Mouse (Mus musculus) intestine, postnatal 0 days (tissue): ENCODE data around the gene Cdkn2aip. TPM values are rescaled to one million over a fixed set of nuclear protein-coding genes. Genes with fewer than 3 reads are reported as not detected.

Experiments used
- ATAC-seq: fragments of 200-750 bp; cut with Nextera tagmentation; 2 replicates; pipeline ENCODE4 v1.8.0; 2017; ENCODE audit warnings: mild to moderate bottlenecking, moderate TSS enrichment, moderate library complexity
- H3K27ac ChIP-seq: fragments of 300-500 bp; sonication (generic); 2 replicates; pipeline ENCODE4 v1.5.1; 2014; ENCODE audit warnings: mild to moderate bottlenecking, low read depth, low read length, moderate library complexity
- H3K27me3 ChIP-seq: fragments of 300-500 bp; sonication (generic); replicated peaks from 2 replicates; pipeline ENCODE4 v1.6.1; 2014; ENCODE audit warnings: low read length, mixed read lengths; ENCODE audit not compliant: control insufficient read depth, insufficient read depth
- H3K36me3 ChIP-seq: fragments of 300-500 bp; sonication (generic); 2 replicates; pipeline ENCODE4 v1.6.1; 2014; ENCODE audit warnings: mild to moderate bottlenecking, moderate library complexity; ENCODE audit not compliant: control insufficient read depth, insufficient read depth
- H3K4me1 ChIP-seq: fragments of 300-500 bp; sonication (generic); replicated peaks from 2 replicates; pipeline ENCODE4 v1.6.1; 2014; ENCODE audit warnings: antibody characterized with exemption, low read length, mixed read lengths; ENCODE audit not compliant: control insufficient read depth, insufficient read depth
- H3K4me2 ChIP-seq: fragments of 300-500 bp; sonication (generic); replicated peaks from 2 replicates; pipeline ENCODE4 v1.6.1; 2014; ENCODE audit warnings: low read depth, mild to moderate bottlenecking, moderate library complexity
- H3K4me3 ChIP-seq: fragments of 300-500 bp; sonication (generic); 2 replicates; pipeline ENCODE4 v1.5.1; 2014; ENCODE audit warnings: low read depth, low read length
- H3K9ac ChIP-seq: fragments of 300-500 bp; sonication (generic); 2 replicates; pipeline ENCODE4 v1.6.1; 2014; ENCODE audit warnings: mild to moderate bottlenecking, low read depth, low read length
- H3K9me3 ChIP-seq: fragments of 300-500 bp; sonication (generic); 2 replicates; pipeline ENCODE4 v1.6.1; 2016; ENCODE audit warnings: mixed run types; ENCODE audit not compliant: control insufficient read depth
- CTCF ChIP-seq: sonication (generic); IDR thresholded peaks from 2 replicates; pipeline ENCODE4 v1.5.1; 2016; ENCODE audit warnings: low read depth, mild to moderate bottlenecking, control low read depth, antibody characterized with exemption, moderate library complexity
- WGBS: fragments of 180-500 bp; shearing (Covaris S2); extraction: QIAGEN DNeasy Blood & Tissue Kit; methylation state at CpG from one replicate; pipeline ENCODE4 v1.1.7; 2014; 5-methylcytosine and 5-hydroxymethylcytosine counted together
- polyA plus RNA-seq: library from polyadenylated mRNA; unstranded; fragments of >200 nt; fragmentation: Nextera tagmentation; extraction: Ambion mirVana; gene quantifications from 2 replicates; pipeline ENCODE4 v1.2.1, GENCODE M21; 2015

Cdkn2aip gene
- polyA plus RNA-seq, 1 experiment from 2014 or later: 15.3 TPM

DNA sequence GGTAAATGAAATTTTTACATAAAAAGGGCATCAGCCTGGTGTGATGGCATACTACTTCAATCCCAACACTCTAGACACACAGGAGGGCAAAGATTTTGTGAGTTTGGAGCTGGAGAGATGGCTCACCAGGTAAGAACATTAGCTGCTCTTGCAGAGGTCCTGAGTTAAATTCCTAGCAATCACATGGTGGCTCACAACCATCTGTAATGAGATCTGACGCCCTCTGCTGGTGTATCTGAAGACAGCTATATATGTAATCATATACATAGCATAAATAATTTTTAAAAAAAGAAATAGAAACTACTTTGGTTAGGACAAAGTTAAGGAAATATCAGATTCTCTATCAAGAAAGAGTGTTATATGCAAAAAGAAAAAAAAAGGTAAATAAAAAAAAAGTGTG, 34.1 kb downstream of the Cdkn2aip start:
- no peak for ATAC-seq
- TF ChIP-seq CTCF: peak; percentile 33
- Histone ChIP-seq H3K9me3 (no peaks in the 10 kb centered on the region), H3K4me2 (no peak overlapping the region), H3K4me3 (no peak overlapping the region), H3K36me3 (no peaks in the 10 kb centered on the region; the same call in 1 of the 2 replicates), H3K27ac (no peak overlapping the region), H3K27me3 (no peaks in the 10 kb centered on the region), H3K4me1 (no peaks in the 10 kb centered on the region), H3K9ac (no peak overlapping the region)
- WGBS: 77% methylated on average over 1 of the region's 1 CpGs

DNA sequence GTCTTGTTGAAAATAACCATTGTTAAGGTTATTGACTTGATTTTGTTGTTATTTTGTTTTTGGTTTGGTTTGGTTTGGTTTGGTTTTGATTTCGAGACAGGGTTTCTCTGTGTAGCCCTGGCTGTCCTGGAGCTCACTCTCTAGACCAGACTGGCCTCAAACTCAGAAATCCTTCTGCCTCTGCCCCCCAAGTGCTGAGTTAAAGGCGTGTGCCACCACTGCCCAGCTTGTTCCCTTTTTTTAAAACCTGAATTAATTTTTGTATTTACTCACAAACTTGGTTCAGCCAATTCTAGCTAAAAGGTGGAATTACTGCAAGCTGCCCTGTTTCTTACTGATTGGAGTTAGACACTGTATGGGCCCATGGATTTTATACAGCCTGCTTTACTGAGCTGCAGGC, 37.1 kb downstream of the Cdkn2aip start:
- WGBS: 39% methylated on average over 2 of the region's 2 CpGs
- peak overlapping the region; percentile 99 for H3K4me3 ChIP-seq

DNA sequence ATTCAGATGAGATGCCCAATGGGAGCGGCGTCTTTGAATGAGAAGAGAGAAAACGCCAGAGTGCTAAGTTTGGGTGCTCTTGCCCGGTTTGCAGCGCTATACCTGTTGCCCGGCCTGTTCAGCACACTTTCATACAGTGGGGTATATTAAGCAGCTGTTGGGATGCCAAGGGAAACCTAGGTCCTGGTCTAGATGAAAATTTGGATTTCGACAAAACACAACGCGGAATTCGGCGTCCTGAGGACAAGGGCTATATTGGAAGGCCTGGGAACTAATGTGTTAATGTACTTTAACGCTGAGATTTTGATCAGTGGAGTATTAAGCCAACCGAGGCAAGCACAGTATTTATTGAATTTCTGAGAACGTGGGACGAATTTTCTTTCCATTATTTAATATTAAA, 37.5 kb downstream of the Cdkn2aip start:
- Histone ChIP-seq H3K9ac (peak overlapping the region; percentile 83), H3K9me3 (no peaks in the 10 kb centered on the region), H3K36me3 (no peaks in the 10 kb centered on the region; the same call in 1 of the 2 replicates), H3K4me1 (no peaks in the 10 kb centered on the region), H3K4me3 (peak overlapping the region; percentile 99), H3K4me2 (peak overlapping the region; percentile 83), H3K27ac (peak overlapping the region; percentile 95; the same call in 1 of the 2 replicates), H3K27me3 (no peaks in the 10 kb centered on the region)
- TF ChIP-seq CTCF: no peak
- ATAC-seq: no peak
- WGBS: 3% methylated on average over 15 of the region's 15 CpGs

More for the DNA sequence above, 37.1 kb downstream of the Cdkn2aip start:
- H3K9ac ChIP-seq: 0 out of 2 replicates have a peak overlapping the region, but pooled peaks have one; percentile 83
- H3K4me2 ChIP-seq: peak overlapping the region; percentile 83
- ATAC-seq: no peak
- no peak for TF ChIP-seq CTCF
- H3K36me3 ChIP-seq: no peaks in the 10 kb centered on the region; the same call in 1 of the 2 replicates
- no peaks in the 10 kb centered on the region for H3K27me3 ChIP-seq
- H3K4me1 ChIP-seq: no peaks in the 10 kb centered on the region
- H3K9me3 ChIP-seq: no peaks in the 10 kb centered on the region
- no peak overlapping the region for H3K27ac ChIP-seq

DNA sequence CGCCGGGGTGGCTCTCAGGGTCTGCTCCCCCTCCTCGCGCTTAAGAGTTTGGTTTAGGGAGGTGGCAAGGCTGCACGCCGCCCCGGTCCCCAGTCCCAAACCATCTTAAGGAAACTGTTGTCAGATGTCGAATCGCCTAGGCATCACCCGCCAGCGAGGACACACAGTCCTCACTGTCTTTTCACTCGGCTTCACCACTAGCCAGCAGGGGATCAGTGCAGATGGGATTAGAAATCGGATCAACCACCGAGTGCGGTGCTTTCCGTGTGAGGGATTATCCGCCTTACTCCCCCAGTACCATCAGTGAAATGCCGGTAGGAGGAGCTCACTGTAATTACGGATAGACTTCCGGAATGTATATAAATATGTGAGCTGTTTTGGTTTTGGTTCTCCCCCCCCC, 37.9 kb downstream of the Cdkn2aip start:
- Histone ChIP-seq H3K27me3 (no peaks in the 10 kb centered on the region), H3K4me2 (peak overlapping the region; percentile 83), H3K9me3 (no peaks in the 10 kb centered on the region), H3K36me3 (no peaks in the 10 kb centered on the region; the same call in 1 of the 2 replicates), H3K9ac (peak overlapping the region; percentile 83), H3K4me1 (no peaks in the 10 kb centered on the region), H3K27ac (peak overlapping the region; percentile 95), H3K4me3 (peak overlapping the region; percentile 99)
- TF ChIP-seq CTCF: peak; percentile 45
- ATAC-seq: no peak
- under 1% methylated on average over 20 of the region's 20 CpGs for WGBS

DNA sequence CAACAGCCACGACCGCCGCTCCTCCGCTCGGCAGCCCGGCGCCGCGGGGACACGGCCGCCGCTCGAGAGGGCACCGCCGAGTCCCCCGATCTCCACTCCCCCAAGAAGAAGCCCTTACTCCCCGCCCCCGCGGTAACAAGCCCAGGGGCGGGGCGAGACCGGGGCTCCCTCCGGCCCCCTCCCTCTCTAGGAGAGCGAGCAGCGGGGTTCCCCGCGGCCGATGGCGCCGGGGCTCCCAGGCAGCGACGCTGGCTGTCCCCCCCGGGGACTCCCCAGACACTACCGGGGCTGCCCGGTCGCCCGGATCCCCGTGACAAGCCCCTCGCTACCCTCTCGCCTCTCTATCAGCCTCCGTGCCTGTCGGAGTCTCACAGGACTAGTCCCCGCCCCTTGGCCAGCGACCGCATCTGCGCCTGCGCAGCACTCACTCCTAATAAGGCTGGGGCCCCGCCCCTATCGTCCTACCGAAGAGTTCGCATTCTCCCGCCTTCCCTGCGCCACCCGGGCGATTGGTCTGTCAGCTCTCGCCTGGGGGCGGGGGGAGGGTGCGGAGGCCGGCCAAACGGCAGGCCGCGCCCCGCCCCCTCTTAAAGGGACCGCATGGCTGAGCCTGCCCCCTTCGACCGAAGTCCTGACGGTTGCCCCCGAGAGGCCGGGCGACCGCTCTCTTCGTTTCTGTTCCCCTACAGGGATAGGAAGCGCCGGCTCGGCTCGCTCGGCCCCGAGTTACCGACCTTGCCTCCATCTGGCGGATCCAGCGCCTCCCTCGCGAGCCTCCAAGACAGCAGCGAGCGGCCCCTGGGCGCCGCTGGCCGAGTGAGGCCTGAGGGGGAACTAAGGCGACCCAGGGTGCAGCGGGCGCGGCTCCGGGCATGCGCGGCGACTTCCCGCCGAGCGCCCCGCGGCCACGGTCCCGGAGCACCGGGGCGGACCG, 38.7 kb downstream of the Cdkn2aip start, which contains the start of gene Ing2:
TSS of gene Ing2 (minus strand) at position 780 of the 934 bp plus-strand sequence.
- peak; percentile 38 for TF ChIP-seq CTCF
- Histone ChIP-seq H3K4me2 (peak within 1 kb of the TSS; percentile 83), H3K36me3 (no peaks in the 10 kb centered on the region; the same call in 1 of the 2 replicates), H3K27me3 (no peaks in the 10 kb centered on the region), H3K9me3 (no peaks in the 10 kb centered on the region), H3K27ac (peak within 1 kb of the TSS; percentile 95), H3K9ac (peak within 1 kb of the TSS; percentile 83), H3K4me1 (no peaks in the 10 kb centered on the region), H3K4me3 (peak within 1 kb of the TSS; percentile 99)
- under 1% methylated on average over 81 of the region's 106 CpGs for WGBS
- peak; percentile 92 for ATAC-seq

DNA sequence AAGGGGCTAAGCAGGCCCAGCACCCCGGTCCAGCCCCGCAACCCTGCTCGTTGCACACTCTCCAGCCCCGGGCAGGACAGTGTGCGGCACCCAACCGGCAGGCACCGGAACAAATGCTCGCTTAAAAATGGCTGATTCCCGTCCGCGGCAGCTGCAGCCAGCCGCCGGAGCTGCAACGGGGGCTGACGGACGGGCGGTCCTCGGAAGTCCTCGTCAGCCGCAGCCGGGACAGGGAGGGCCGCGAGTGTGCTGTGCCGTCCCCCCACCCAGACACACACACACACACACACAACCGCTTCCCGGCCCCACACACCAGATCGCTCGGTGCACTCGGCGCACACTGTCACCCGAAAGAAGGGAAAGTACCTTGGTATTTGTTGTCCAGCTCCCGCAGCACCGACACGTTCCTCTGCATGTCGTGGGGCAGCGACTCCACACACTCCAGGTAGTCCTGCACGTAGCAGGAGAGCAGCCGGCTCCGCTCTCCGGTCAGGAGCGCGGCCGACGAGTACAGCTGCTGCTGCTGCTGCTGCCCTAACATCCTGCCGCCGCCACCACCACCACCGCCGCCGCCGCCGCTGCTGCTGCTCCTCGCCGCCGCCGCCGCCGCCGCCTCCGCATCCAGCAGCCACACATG, 39.5 kb downstream of the Cdkn2aip start:
- Histone ChIP-seq H3K27ac (peak overlapping the region; percentile 95), H3K27me3 (no peaks in the 10 kb centered on the region), H3K36me3 (no peaks in the 10 kb centered on the region; the same call in 1 of the 2 replicates), H3K4me1 (no peaks in the 10 kb centered on the region), H3K4me3 (peak overlapping the region; percentile 99), H3K9ac (peak overlapping the region; percentile 83), H3K9me3 (no peaks in the 10 kb centered on the region), H3K4me2 (peak overlapping the region; percentile 83)
- under 1% methylated on average over 46 of the region's 59 CpGs for WGBS
- peak; percentile 6 for ATAC-seq
- no peak for TF ChIP-seq CTCF
